Mouse (Mus musculus) hindbrain, embryonic 15.5 days (tissue): ENCODE measurements around the gene Tspan11. TPM values are rescaled to one million over a fixed set of nuclear protein-coding genes. Genes with fewer than 3 reads are reported as not detected.

Experiments
- ATAC-seq: fragments of 200-750 bp; cut with Nextera tagmentation; 2 replicates; pipeline ENCODE4 v1.8.0; 2017; ENCODE audit warnings: low read depth, moderate number of reproducible peaks, moderate TSS enrichment; ENCODE audit not compliant: low FRiP score
- H3K27ac ChIP-seq: fragments of 300-500 bp; sonication (generic); replicated peaks from 2 replicates; pipeline ENCODE4 v1.5.1; 2015; ENCODE audit warnings: mild to moderate bottlenecking, inconsistent platforms
- H3K27me3 ChIP-seq: fragments of 300-500 bp; sonication (generic); 2 replicates; pipeline ENCODE4 v1.6.1; 2015; ENCODE audit warnings: control low read depth, inconsistent platforms
- H3K36me3 ChIP-seq: fragments of 300-500 bp; sonication (generic); 2 replicates; pipeline ENCODE4 v1.6.1; 2015; ENCODE audit warnings: control low read depth, inconsistent platforms
- H3K4me1 ChIP-seq: fragments of 300-500 bp; sonication (generic); replicated peaks from 2 replicates; pipeline ENCODE4 v1.6.1; 2015; ENCODE audit warnings: control low read depth, inconsistent platforms
- H3K4me2 ChIP-seq: fragments of 300-500 bp; sonication (generic); 2 replicates; pipeline ENCODE4 v1.6.1; 2015; ENCODE audit warnings: moderate library complexity, mild to moderate bottlenecking, inconsistent platforms
- H3K4me3 ChIP-seq: fragments of 300-500 bp; sonication (generic); 2 replicates; pipeline ENCODE4 v1.5.1; 2015; ENCODE audit warnings: mild to moderate bottlenecking, inconsistent platforms
- H3K9ac ChIP-seq: fragments of 300-500 bp; sonication (generic); 2 replicates; pipeline ENCODE4 v1.6.1; 2015; ENCODE audit warnings: inconsistent platforms
- H3K9me3 ChIP-seq: fragments of 300-500 bp; sonication (generic); 2 replicates; pipeline ENCODE4 v1.6.1; 2016; ENCODE audit warnings: control low read depth, inconsistent platforms
- WGBS: fragments of 180-500 bp; shearing (Covaris S2); methylation state at CpG from one replicate; pipeline ENCODE4 v1.1.7; 2015; 5-methylcytosine and 5-hydroxymethylcytosine counted together
- polyA plus RNA-seq: library from polyadenylated mRNA; unstranded; fragments of >200 nt; fragmentation: Nextera tagmentation; extraction: Ambion mirVana; gene quantifications from 2 replicates; pipeline ENCODE4 v1.2.1, GENCODE M21; 2015

Tspan11 gene
- polyA plus RNA-seq, 1 experiment from 2014 or later = 3.4 TPM

DNA sequence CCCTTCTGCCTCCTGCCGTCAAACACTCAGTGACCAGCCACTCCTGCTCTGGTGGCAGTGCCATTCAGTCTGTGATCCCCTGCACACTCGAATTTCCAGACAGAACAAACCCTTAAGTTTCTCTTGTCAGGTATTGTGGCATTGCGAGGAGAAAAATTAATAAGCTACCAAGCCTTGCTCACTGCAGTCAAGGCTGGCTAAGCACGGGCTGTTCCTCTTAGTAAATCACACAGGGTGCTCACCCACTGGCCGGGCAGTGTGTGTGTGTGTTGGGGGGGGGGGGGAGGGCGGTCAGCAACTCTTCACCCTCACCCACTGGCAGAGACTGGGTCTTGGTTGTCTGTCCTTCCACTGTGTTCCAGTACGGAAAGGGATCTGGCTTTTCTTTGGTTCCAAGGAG lies 473 bp upstream of the Tspan11 start:
- ATAC-seq = 0 out of 2 replicates have a peak, but pooled peaks have one; percentile 4
- no peaks in the 10 kb centered on the region for H3K27me3 ChIP-seq
- peak overlapping the region; percentile 48 for H3K9ac ChIP-seq
- 7% methylated on average over 7 of the region's 7 CpGs for WGBS
- H3K27ac ChIP-seq = peak overlapping the region; percentile 59; the same call in 1 of the 2 replicates
- peaks cover 28% of the 10 kb centered on the region for H3K4me1 ChIP-seq
- peak overlapping the region; percentile 47 for H3K4me3 ChIP-seq
- peak overlapping the region; percentile 90 for H3K4me2 ChIP-seq
- H3K9me3 ChIP-seq = no peaks in the 10 kb centered on the region
- H3K36me3 ChIP-seq = no peaks in the 10 kb centered on the region

DNA sequence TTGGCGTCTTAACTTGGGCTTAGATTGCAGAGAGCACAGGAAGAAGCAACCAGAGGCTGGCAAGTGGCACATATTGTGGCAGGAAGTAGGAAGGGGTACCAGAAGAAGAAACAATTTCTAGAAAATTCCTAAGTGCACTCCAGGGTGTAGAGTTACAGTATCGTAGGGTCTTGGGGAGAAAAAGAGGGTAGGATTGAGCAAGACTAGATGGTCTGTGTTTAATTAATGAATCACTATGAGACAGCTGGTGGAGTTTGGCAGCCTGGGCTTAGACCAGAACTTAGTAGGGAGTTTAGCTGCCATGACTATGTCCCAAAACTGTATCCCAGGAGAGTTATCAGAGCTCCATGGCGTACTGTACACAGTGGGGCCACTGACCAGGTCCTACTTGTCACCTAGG lies 1.2 kb downstream of the Tspan11 start:
- no peak for ATAC-seq
- no peaks in the 10 kb centered on the region for H3K9me3 ChIP-seq
- H3K36me3 ChIP-seq = no peaks in the 10 kb centered on the region
- WGBS = 63% methylated on average over 3 of the region's 3 CpGs
- H3K4me2 ChIP-seq = peak overlapping the region; percentile 90
- H3K4me1 ChIP-seq = peaks cover 28% of the 10 kb centered on the region
- H3K27ac ChIP-seq = peak overlapping the region; percentile 59; the same call in 1 of the 2 replicates
- no peak overlapping the region for H3K4me3 ChIP-seq
- no peak overlapping the region for H3K9ac ChIP-seq
- no peaks in the 10 kb centered on the region for H3K27me3 ChIP-seq

- WGBS = 50% methylated on average over 6 of the region's 6 CpGs
- peaks cover 3% of the 10 kb centered on the region for H3K4me1 ChIP-seq
- no peak for ATAC-seq
Measured at GRCm38 (mm10) chr6:127893611-127894010, 6.2 kb downstream of the Tspan11 start.

GRCm38 (mm10) chr6:127894999-127895398 lies 7.6 kb downstream of the Tspan11 start:
- Histone ChIP-seq H3K27me3 (no peaks in the 10 kb centered on the region), H3K9ac (no peak overlapping the region), H3K4me1 (0 out of 2 replicates have a peak, but pooled peaks cover 4% of the 10 kb centered on the region), H3K9me3 (0 out of 2 replicates have a peak, but pooled peaks cover 5% of the 10 kb centered on the region), H3K36me3 (no peaks in the 10 kb centered on the region), H3K27ac (no peak overlapping the region), H3K4me2 (no peak overlapping the region), H3K4me3 (no peak overlapping the region)
- no peak for ATAC-seq
- 41% methylated on average over 6 of the region's 6 CpGs for WGBS

More at GRCm38 (mm10) chr6:127893611-127894010, 6.2 kb downstream of the Tspan11 start:
- Histone ChIP-seq H3K9me3 (0 out of 2 replicates have a peak, but pooled peaks cover 5% of the 10 kb centered on the region), H3K27me3 (no peaks in the 10 kb centered on the region), H3K27ac (no peak overlapping the region), H3K36me3 (no peaks in the 10 kb centered on the region), H3K4me2 (no peak overlapping the region), H3K4me3 (no peak overlapping the region), H3K9ac (no peak overlapping the region)

GRCm38 (mm10) chr6:127896425-127896824 lies 9.0 kb downstream of the Tspan11 start:
- Histone ChIP-seq H3K27me3 (no peaks in the 10 kb centered on the region), H3K36me3 (no peaks in the 10 kb centered on the region), H3K9ac (no peak overlapping the region), H3K4me2 (no peak overlapping the region), H3K4me1 (0 out of 2 replicates have a peak, but pooled peaks cover 4% of the 10 kb centered on the region), H3K27ac (no peak overlapping the region), H3K4me3 (no peak overlapping the region), H3K9me3 (0 out of 2 replicates have a peak, but pooled peaks cover 5% of the 10 kb centered on the region)
- ATAC-seq = no peak
- 87% methylated on average over 3 of the region's 3 CpGs for WGBS

GRCm38 (mm10) chr6:127897342-127897741 lies 10.0 kb downstream of the Tspan11 start:
- H3K4me1 ChIP-seq = 0 out of 2 replicates have a peak, but pooled peaks cover 4% of the 10 kb centered on the region
- no peak overlapping the region for H3K4me2 ChIP-seq
- no peaks in the 10 kb centered on the region for H3K36me3 ChIP-seq

DNA sequence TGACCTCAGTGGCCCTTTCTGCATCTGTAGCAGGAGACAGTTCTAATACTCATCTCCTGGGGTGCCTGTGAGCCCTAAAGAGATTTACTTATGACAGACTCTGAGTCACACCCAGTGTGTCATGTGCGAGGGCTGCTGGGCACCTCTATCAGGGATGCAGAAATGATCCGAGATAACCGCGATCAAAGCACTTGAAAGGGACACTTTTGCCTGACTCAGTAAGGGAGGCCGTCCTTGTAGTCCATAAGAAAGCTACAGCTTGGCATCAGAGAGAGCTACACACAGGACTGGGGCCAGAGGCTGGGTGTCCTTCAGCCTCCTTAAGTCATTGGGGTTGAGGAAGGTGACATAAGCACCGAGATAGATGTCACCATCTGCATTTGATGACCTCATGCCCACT lies 12.7 kb downstream of the Tspan11 start:
- no peaks in the 10 kb centered on the region for H3K36me3 ChIP-seq
- H3K27ac ChIP-seq = no peak overlapping the region
- 0 out of 2 replicates have a peak, but pooled peaks cover 4% of the 10 kb centered on the region for H3K4me1 ChIP-seq
- H3K4me3 ChIP-seq = no peak overlapping the region
- H3K4me2 ChIP-seq = no peak overlapping the region
- 0 out of 2 replicates have a peak, but pooled peaks cover 5% of the 10 kb centered on the region for H3K9me3 ChIP-seq
- no peaks in the 10 kb centered on the region for H3K27me3 ChIP-seq
- H3K9ac ChIP-seq = no peak overlapping the region
- ATAC-seq = no peak
- WGBS = 94% methylated on average over 6 of the region's 6 CpGs

More at GRCm38 (mm10) chr6:127897342-127897741, 10.0 kb downstream of the Tspan11 start:
- H3K27ac ChIP-seq = no peak overlapping the region
- H3K9ac ChIP-seq = no peak overlapping the region
- ATAC-seq = no peak
- no peak overlapping the region for H3K4me3 ChIP-seq
- WGBS = 82% methylated on average over 3 of the region's 3 CpGs
- H3K27me3 ChIP-seq = no peaks in the 10 kb centered on the region
- H3K9me3 ChIP-seq = 0 out of 2 replicates have a peak, but pooled peaks cover 5% of the 10 kb centered on the region

- WGBS = 65% methylated on average over 3 of the region's 3 CpGs
- Histone ChIP-seq H3K36me3 (no peaks in the 10 kb centered on the region), H3K4me2 (no peak overlapping the region), H3K9me3 (0 out of 2 replicates have a peak, but pooled peaks cover 5% of the 10 kb centered on the region), H3K27ac (no peak overlapping the region), H3K9ac (no peak overlapping the region), H3K4me3 (no peak overlapping the region), H3K27me3 (no peaks in the 10 kb centered on the region), H3K4me1 (0 out of 2 replicates have a peak, but pooled peaks cover 4% of the 10 kb centered on the region)
- ATAC-seq = no peak
Measured at GRCm38 (mm10) chr6:127901261-127901660, 13.9 kb downstream of the Tspan11 start.

- Histone ChIP-seq H3K27me3 (no peaks in the 10 kb centered on the region), H3K9me3 (0 out of 2 replicates have a peak, but pooled peaks cover 5% of the 10 kb centered on the region), H3K36me3 (no peaks in the 10 kb centered on the region), H3K27ac (no peak overlapping the region), H3K4me1 (0 out of 2 replicates have a peak, but pooled peaks cover 4% of the 10 kb centered on the region), H3K4me2 (no peak overlapping the region), H3K4me3 (no peak overlapping the region), H3K9ac (no peak overlapping the region)
- WGBS = 80% methylated on average over 5 of the region's 5 CpGs
- no peak for ATAC-seq
Measured at GRCm38 (mm10) chr6:127901669-127902068, 14.3 kb downstream of the Tspan11 start.

- Histone ChIP-seq H3K36me3 (no peaks in the 10 kb centered on the region), H3K4me2 (no peak overlapping the region), H3K27me3 (no peaks in the 10 kb centered on the region), H3K9me3 (0 out of 2 replicates have a peak, but pooled peaks cover 5% of the 10 kb centered on the region), H3K9ac (no peak overlapping the region), H3K4me1 (0 out of 2 replicates have a peak, but pooled peaks cover 4% of the 10 kb centered on the region), H3K27ac (no peak overlapping the region), H3K4me3 (no peak overlapping the region)
- ATAC-seq = no peak
- 85% methylated on average over 8 of the region's 8 CpGs for WGBS
Measured at GRCm38 (mm10) chr6:127902559-127902958, 15.2 kb downstream of the Tspan11 start.

DNA sequence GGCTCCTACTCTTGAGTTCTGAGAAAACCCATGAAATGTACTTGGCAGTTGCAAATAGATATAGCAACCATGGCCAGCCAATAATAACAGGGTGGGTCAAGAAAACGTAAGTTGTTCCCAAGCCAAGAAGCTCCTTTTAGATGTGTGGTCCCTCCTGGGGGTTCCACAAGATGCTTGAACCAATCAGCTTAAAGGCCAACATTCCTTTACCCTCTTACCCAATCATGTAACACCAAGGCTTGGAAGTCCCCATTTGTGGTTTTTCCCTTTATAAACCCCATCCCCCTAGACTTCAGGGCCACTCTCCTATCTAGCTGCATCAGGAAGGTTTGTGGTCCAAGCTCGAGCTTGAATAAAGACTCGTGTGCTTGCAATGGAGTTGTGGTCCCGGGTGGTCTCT lies 23.2 kb downstream of the Tspan11 start:
- Histone ChIP-seq H3K4me1 (no peaks in the 10 kb centered on the region), H3K9ac (no peak overlapping the region), H3K36me3 (no peaks in the 10 kb centered on the region), H3K4me2 (no peak overlapping the region), H3K4me3 (no peak overlapping the region), H3K27me3 (no peaks in the 10 kb centered on the region), H3K27ac (no peak overlapping the region), H3K9me3 (no peaks in the 10 kb centered on the region)
- ATAC-seq = no peak
- WGBS = 90% methylated on average over 4 of the region's 4 CpGs

DNA sequence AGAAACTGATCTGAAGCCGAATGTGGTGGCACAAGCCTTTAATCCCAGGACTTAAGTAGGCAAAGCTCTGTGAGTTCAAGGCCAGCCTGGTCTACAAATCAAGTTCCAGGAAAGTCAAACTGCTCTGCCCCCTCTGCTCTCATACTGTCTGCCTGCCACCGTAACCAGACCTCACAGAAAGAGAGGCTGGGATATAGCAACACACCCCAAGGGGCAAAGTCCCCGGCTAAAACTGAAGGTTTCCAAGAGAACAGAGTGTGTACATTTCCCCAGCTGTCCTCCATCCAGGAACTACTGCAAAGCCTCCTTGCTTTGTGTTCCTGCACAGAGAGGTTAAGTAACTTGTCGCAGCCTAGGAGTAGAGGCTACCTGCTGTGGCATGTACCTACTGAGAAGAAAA lies 24.3 kb downstream of the Tspan11 start:
- Histone ChIP-seq H3K4me2 (no peak overlapping the region), H3K9me3 (no peaks in the 10 kb centered on the region), H3K27ac (no peak overlapping the region), H3K9ac (no peak overlapping the region), H3K4me1 (peaks cover 2% of the 10 kb centered on the region; the same call in 1 of the 2 replicates), H3K4me3 (no peak overlapping the region), H3K36me3 (no peaks in the 10 kb centered on the region), H3K27me3 (no peaks in the 10 kb centered on the region)
- WGBS = 69% methylated on average over 4 of the region's 4 CpGs
- ATAC-seq = no peak
